Mouse (Mus musculus): ENCODE data around the gene Cdkal1.

GRCm38 (mm10) chr13:29854876-29855275 lies 598 bp downstream of the Cdkal1 start:
- TF ChIP-seq EP300 (IDR thresholded peaks at IDR 0.05; ENCODE audit: insufficient read depth, low read depth, low read length) (no peak), CTCF (IDR thresholded peaks at IDR 0.05) (no peak)
